Comparison of ENCODE assay signal across 21 mouse cellular contexts in genomic region chr11:78540358-78540757, GRCm38 (mm10). TPM values are rescaled to one million over a fixed set of nuclear protein-coding genes. Genes with fewer than 3 reads are reported as not detected.
DNase-seq lines count a peak whose midpoint lies in the region; ATAC-seq and TF ChIP-seq lines count a peak whose summit lies in the region.
"Had no signal": no experiment of that assay in that cellular context is flagged by ENCODE, and none has a peak within 500 bp of the region (broad histone marks: within the 10 kb centered on the region; RNA-seq: fewer than 3 reads in every experiment).

No protein-coding gene starts in this region.

- H3K36me3 ChIP-seq in CH12.LX (replicated peaks in 1 of 2; ENCODE audit: control insufficient read depth in 1 of 2, insufficient read depth in 1 of 2, low read length in 1 of 2): peaks cover 51 to 63% of the 10 kb centered on the region in 2 experiments
- H3K36me3 ChIP-seq in embryonic facial prominence, embryonic 15.5 days: peaks cover 52% of the 10 kb centered on the region

- dilution Hi-C loops in CH12.LX (cut with MboI; ENCODE audit: extremely low pct_ligation_motif_present, extremely low pct_unique_long_range_greater_than_20kb, low sequenced_read_pairs): no loop called here

- no peak for TF ChIP-seq RAD21 in CH12.LX (IDR thresholded peaks at IDR 0.05; ENCODE audit: low read depth, low read length)

- H3K27ac ChIP-seq in CH12.LX (ENCODE audit: insufficient read depth, low read depth): no peak overlapping the region
- H3K27ac ChIP-seq in embryonic facial prominence, embryonic 15.5 days (replicated peaks): peak overlapping the region; percentile 67; the same call in 1 of the 2 replicates
- H3K27ac ChIP-seq: forebrain, embryonic 13.5 days; hindbrain, embryonic 14.5 days had no signal

- H3K4me2 ChIP-seq in CH12.LX (ENCODE audit: insufficient read depth, low read depth, poor library complexity, severe bottlenecking): no peak overlapping the region
- H3K4me2 ChIP-seq in embryonic facial prominence, embryonic 15.5 days (replicated peaks): no peak overlapping the region
- H3K4me2 ChIP-seq: forebrain, embryonic 13.5 days; hindbrain, embryonic 14.5 days; midbrain, embryonic 11.5 days had no signal

- 64% methylated on average over 3 of the region's 3 CpGs for WGBS in embryonic facial prominence, embryonic 15.5 days

- peak; percentile 36 to 52 for DNase-seq in kidney, postnatal 25 days
- DNase-seq in kidney, adult 11 months: no peak
- DNase-seq in CH12.LX (ENCODE audit: extremely low read depth) (no peak), adipocyte (ENCODE audit: low spot score) (no peak)
- peak; percentile 51 for DNase-seq in lung, postnatal 14 days
- no peak for DNase-seq in urinary bladder, postnatal 36 days (ENCODE audit: low spot score in 2 of 2)
- no peak for DNase-seq in cerebellum, postnatal 10 days
- DNase-seq: cerebellum, adult 9-11 months; gastrocnemius, postnatal 36 days; heart, postnatal 4 days; kidney, adult 2 months; kidney, postnatal 10 days; right cerebral cortex, postnatal 14 days; spleen, adult 18-20 months; thymus, postnatal 14 days had no signal

- H3K9ac ChIP-seq in CH12.LX (ENCODE audit: insufficient read depth, low read depth): no peak overlapping the region
- H3K9ac ChIP-seq in embryonic facial prominence, embryonic 15.5 days: no peak overlapping the region
- H3K9ac ChIP-seq: forebrain, embryonic 13.5 days; hindbrain, embryonic 14.5 days had no signal

- H3K9me3 ChIP-seq in CH12.LX (replicated peaks; ENCODE audit: low read length): no peaks in the 10 kb centered on the region
- H3K9me3 ChIP-seq in embryonic facial prominence, embryonic 15.5 days (replicated peaks): no peaks in the 10 kb centered on the region
- H3K9me3 ChIP-seq: forebrain, embryonic 13.5 days had no signal

- no peaks in the 10 kb centered on the region for H3K27me3 ChIP-seq in CH12.LX (replicated peaks)
- no peaks in the 10 kb centered on the region for H3K27me3 ChIP-seq in embryonic facial prominence, embryonic 15.5 days
- H3K27me3 ChIP-seq: forebrain, embryonic 13.5 days had no signal

- peaks cover 9 to 39% of the 10 kb centered on the region in 2 experiments; a peak in 3 of 4 replicates for H3K4me1 ChIP-seq in CH12.LX (ENCODE audit: control insufficient read depth in 1 of 2, insufficient read depth in 2 of 2)
- peaks cover 19% of the 10 kb centered on the region for H3K4me1 ChIP-seq in embryonic facial prominence, embryonic 15.5 days

- H3K79me2 ChIP-seq in CH12.LX (replicated peaks; ENCODE audit: control insufficient read depth, extremely low read depth, insufficient read depth, poor library complexity, severe bottlenecking): peaks cover 58% of the 10 kb centered on the region

- no peak for TF ChIP-seq POLR2A in CH12.LX (IDR thresholded peaks at IDR 0.05; ENCODE audit: low read depth, low read length)

- no peak for ATAC-seq in embryonic facial prominence, embryonic 15.5 days (ENCODE audit: insufficient number of reproducible peaks, low FRiP score, low TSS enrichment, low read depth)
- ATAC-seq: forebrain, embryonic 13.5 days; inflammation-experienced regulatory T-cells, adult 6 months had no signal

- TF ChIP-seq CTCF in CH12.LX (conservative IDR thresholded peaks at IDR 0.05 in 1 of 2, IDR thresholded peaks at IDR 0.05 in 1 of 2; ENCODE audit: low read depth in 2 of 2, low read length in 2 of 2): no peak

- in situ Hi-C loops in CH12.LX (cut with MboI; ENCODE audit: low pct_ligation_motif_present, low pct_unique_long_range_greater_than_20kb, low sequenced_read_pairs): no loop called here

- TF ChIP-seq EP300 in CH12.LX (IDR thresholded peaks at IDR 0.05; ENCODE audit: low read length): no peak

- H3K4me3 ChIP-seq in CH12.LX (replicated peaks in 1 of 3; ENCODE audit: low read depth in 2 of 3, low read length in 2 of 3, poor library complexity in 1 of 3): no peak overlapping the region
- H3K4me3 ChIP-seq in embryonic facial prominence, embryonic 15.5 days (replicated peaks): no peak overlapping the region
- H3K4me3 ChIP-seq: erythroblast, embryonic 14.5 days; forebrain, embryonic 13.5 days had no signal

TF ChIP-seq in CH12.LX, 34 proteins besides CTCF, POLR2A, EP300 and RAD21:
- TF ChIP-seq TBP (conservative IDR thresholded peaks at IDR 0.05; ENCODE audit: low read depth, low read length) (no peak), CHD2 (IDR thresholded peaks at IDR 0.05; ENCODE audit: low read length) (peak; percentile 47; the same call in 1 of the 2 replicates), JUN (IDR thresholded peaks at IDR 0.05; ENCODE audit: insufficient read depth, low read depth, low read length) (no peak), USF1 (IDR thresholded peaks at IDR 0.05; ENCODE audit: low read depth, low read length) (no peak), NELFE (IDR thresholded peaks at IDR 0.05; ENCODE audit: low read depth, low read length) (no peak), PAX5 (IDR thresholded peaks at IDR 0.05; ENCODE audit: low read length) (no peak), E2F4 (IDR thresholded peaks at IDR 0.05; ENCODE audit: insufficient replicate concordance, low read depth, low read length) (no peak)

RNA-seq across cellular contexts. Expression of gene Ift20, which starts 4.2 kb away (rescaled TPM):
- 124 and 134 TPM in 2 replicates for total RNA-seq in CH12.LX (2012; rRNA removed)
- 151 and 181 TPM in 2 replicates for total RNA-seq in CH12.LX (2014; rRNA removed)
- polyA plus RNA-seq in CH12.LX (2012; ENCODE audit: insufficient read length, low read depth): 136 and 142 TPM in 2 replicates
- 187 TPM in 2 replicates for polyA plus RNA-seq in embryonic facial prominence, embryonic 15.5 days (2015; fragmentation: Nextera tagmentation; extraction: Ambion mirVana)

RNA-seq across cellular contexts. Expression of gene Tnfaip1, which starts 4.2 kb away (rescaled TPM):
- 24.6 and 26.7 TPM in 2 replicates for total RNA-seq in CH12.LX (2012; rRNA removed)
- 19.5 TPM in 2 replicates for total RNA-seq in CH12.LX (2014; rRNA removed)
- 44.9 and 46.0 TPM in 2 replicates for polyA plus RNA-seq in CH12.LX (2012; ENCODE audit: insufficient read length, low read depth)
- polyA plus RNA-seq in embryonic facial prominence, embryonic 15.5 days (2015; fragmentation: Nextera tagmentation; extraction: Ambion mirVana): 79.6 and 80.7 TPM in 2 replicates

RNA-seq across cellular contexts. Expression of gene Tmem97, which starts 10.2 kb away (rescaled TPM):
- total RNA-seq in CH12.LX (2012; rRNA removed): 213 and 282 TPM in 2 replicates
- 315 and 347 TPM in 2 replicates for total RNA-seq in CH12.LX (2014; rRNA removed)
- 243 and 268 TPM in 2 replicates for polyA plus RNA-seq in CH12.LX (2012; ENCODE audit: insufficient read length, low read depth)
- 73.4 and 73.5 TPM in 2 replicates for polyA plus RNA-seq in embryonic facial prominence, embryonic 15.5 days (2015; fragmentation: Nextera tagmentation; extraction: Ambion mirVana)

RNA-seq across cellular contexts. Expression of gene Poldip2, which starts 28.4 kb away (rescaled TPM):
- total RNA-seq in CH12.LX (2012; rRNA removed) (103 and 119 TPM in 2 replicates), CH12.LX (2014; rRNA removed) (93.5 and 102 TPM in 2 replicates)
- 144 and 151 TPM in 2 replicates for polyA plus RNA-seq in CH12.LX (2012; ENCODE audit: insufficient read length, low read depth)
- 167 and 170 TPM in 2 replicates for polyA plus RNA-seq in embryonic facial prominence, embryonic 15.5 days (2015; fragmentation: Nextera tagmentation; extraction: Ambion mirVana)

RNA-seq across cellular contexts. Expression of gene Tmem199, which starts 28.4 kb away (rescaled TPM):
- 80.4 and 93.6 TPM in 2 replicates for total RNA-seq in CH12.LX (2012; rRNA removed)
- total RNA-seq in CH12.LX (2014; rRNA removed): 109 and 118 TPM in 2 replicates
- 67.3 and 75.5 TPM in 2 replicates for polyA plus RNA-seq in CH12.LX (2012; ENCODE audit: insufficient read length, low read depth)
- 41.5 and 45.1 TPM in 2 replicates for polyA plus RNA-seq in embryonic facial prominence, embryonic 15.5 days (2015; fragmentation: Nextera tagmentation; extraction: Ambion mirVana)

Comparison
In these comparisons a context has a peak if more than half of its experiments do, and no peak if none do; other contexts are left out.
1. DNase-seq: peak in kidney, postnatal 25 days (2 of 2) and lung, postnatal 14 days (single experiment); none in kidney, adult 11 months (single experiment), CH12.LX (single experiment), urinary bladder, postnatal 36 days (0 of 2), adipocyte (single experiment) and cerebellum, postnatal 10 days (0 of 2).